Mouse (Mus musculus) ovary, postnatal 36 days (tissue): ENCODE results near the gene Atp8b2.

Source experiments
- DNase-seq: peaks from one replicate; pipeline ENCODE4 v3.0.0; 2022; ENCODE audit warnings: low spot score, mixed read lengths

Atp8b2 gene

DNA sequence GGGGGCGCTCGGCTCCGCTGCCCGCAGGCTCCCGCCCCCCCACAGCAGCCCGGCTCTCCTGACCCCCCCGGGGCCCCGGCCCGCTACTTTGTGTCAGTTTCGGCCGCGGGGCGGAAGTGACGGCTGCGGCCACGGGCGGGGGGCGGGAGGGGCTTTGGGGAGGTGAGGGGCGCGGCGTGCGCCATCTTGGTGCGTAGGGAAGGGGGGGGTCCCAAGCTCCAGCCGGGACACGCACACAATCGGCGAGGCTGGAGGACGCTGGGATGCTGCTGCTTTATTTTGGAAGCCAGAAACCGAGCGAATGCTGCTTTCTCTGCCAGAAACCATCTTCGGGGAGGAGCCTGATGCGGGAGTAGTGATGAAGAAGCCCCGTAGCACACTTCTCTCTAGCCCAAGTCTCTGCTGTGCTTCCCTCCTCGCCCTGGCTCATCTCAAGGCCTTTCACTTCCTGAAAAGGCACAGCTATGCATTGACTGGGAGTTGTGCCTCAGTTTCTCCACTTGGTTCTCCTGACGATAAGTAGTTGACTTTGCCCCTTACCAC lies at the start of gene Atp8b2:
Atp8b2 (minus strand) TSS at position 288 of the 543 bp plus-strand sequence.
- peak; percentile 72 for DNase-seq

DNA sequence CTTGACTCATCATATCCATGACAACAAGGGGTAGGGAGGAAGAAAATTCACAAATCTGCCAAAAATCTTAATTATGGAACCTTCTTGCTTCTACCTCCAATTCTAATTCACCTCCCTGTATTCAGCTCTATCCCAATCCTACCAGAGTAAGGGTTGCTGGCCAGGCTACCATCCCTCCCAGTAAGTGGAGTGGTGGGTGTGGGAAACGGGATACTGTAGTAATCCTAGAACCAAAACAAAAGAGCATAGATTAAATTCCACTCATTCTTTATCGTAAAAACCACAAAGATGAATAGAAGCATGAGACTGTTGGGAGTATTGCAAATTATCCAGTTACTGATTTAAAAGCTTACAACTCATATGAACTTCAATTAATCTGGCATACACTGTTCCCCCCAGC lies 47.0 kb upstream of the Atp8b2 start:
- DNase-seq: no peak

DNA sequence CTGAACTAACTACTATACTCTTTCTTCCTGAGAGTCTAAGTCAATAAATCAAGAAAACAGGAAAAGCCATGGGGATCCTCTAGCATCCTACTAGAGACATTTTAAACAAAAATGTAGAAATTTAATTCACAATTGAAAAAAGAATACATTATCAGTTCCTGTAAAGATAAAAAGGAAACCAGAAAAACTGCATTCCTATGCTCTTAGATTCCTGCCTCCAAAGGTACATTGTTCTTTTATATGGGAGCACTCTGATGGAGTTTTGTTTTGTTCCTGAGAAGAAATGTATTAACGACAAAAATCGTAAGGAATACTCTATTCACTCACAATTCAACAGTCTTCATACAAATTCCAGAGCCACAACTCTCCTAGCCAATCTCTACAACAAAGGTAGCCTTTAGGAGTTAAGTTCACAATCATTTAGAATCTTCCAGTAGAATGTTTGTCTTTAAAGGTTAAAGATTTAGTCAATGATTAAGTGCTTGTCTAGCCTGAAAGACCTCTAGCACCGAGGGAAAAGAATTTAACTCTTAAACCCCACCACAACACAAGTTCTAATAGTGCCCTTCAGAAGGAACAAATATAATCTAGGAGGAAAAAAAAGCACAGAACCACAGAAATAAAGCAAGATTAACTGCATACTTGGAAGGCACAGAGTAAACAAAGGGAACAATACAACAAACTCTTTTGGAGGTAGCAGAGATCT lies 40.9 kb upstream of the Atp8b2 start:
- DNase-seq: no peak

DNA sequence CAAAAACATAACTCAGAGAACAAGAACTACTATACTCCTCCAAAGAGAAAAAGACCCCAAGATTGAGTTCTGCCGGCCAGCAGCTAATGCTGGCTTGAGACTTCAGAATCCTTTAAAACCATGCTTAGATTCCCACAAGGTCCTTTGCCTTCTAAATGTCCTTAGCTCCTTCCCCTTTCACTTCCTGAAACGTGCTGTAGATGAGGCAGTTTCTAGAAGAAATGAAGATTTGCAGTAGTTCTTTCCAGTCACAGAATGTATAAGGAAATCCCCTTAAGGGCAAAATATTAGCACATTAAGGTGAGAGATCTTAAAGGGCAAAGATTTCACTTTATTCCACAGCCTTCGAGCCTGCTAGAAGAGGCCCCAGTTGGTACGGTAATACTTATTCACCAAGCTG lies 36.5 kb upstream of the Atp8b2 start:
- DNase-seq: no peak

DNA sequence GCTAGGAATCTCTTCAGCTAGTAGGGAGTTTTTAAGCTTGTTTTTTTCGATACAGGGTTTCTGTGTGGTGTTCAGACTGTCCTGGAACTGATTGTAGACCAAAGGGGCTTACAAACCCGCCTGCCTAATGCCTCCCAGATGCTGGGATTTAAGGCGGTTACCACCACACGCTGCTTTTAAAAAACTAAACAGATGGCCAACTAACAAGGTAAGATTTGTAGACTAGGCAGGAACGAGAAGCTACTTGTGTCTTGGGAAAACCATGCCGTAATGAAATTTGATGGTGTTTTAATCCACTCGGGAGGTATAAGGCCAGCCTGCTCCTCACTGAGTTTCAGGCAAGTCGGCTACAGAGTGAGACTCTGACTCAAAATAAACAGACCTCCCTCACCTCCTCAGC lies 35.8 kb upstream of the Atp8b2 start:
- DNase-seq: no peak

DNA sequence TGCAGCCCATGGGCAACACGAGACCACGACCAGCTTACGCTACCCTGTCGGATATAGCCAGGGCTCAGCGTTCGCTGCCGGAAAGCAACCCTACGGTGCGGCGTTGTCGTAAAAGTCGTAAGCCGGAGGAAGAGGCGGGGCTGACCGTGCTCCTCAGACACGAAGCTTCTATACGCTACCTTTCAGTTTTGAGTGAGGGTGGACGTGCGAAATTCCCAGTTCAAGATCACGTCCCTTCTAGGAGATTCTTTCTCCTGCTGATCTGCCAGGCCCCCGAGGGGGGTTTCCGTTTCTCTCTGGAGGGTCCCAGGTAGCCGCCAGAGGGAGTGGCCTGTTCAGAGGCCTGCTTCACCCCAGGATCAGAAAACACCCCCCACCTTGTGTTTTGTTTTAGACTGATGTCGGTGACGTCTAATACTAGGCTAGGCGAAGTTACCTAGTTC lies 35.3 kb upstream of the Atp8b2 start, which contains the start of gene Hax1:
Hax1 (minus strand) TSS at position 169 of the 443 bp plus-strand sequence.
- DNase-seq: peak; percentile 90

DNA sequence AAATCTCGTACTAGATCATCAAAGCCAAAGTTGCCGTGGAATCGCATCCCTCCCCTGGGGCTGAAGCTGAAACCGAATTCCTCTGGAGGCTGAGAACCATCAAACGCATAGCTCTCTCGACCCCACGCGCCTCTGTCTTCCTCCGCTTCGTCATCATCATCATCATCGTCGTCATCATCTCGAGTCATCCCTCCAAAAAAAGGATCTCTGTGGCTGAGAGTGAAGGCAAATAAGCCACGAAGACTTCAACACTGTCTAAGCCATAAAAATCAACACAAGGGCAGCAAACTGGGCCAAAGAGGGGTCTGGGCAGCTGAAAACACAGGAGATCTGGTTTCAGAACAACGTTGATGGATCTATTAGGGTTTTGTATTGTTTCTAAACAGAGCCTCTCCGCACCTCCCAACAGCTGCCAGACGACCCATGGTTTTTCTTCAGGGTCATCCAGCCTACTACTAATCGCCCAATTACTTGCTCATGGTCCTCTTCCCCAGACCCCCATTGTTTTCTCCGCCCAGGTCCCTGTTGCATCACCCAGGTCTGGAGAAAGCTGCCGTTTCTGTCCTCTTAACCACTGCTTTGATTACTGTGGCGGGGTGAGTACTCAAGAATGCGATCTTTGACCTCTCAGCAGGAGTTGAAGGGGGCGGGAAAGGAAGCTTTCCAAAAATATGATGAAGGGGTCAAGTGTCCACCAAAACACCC lies 34.6 kb upstream of the Atp8b2 start:
- no peak for DNase-seq

DNA sequence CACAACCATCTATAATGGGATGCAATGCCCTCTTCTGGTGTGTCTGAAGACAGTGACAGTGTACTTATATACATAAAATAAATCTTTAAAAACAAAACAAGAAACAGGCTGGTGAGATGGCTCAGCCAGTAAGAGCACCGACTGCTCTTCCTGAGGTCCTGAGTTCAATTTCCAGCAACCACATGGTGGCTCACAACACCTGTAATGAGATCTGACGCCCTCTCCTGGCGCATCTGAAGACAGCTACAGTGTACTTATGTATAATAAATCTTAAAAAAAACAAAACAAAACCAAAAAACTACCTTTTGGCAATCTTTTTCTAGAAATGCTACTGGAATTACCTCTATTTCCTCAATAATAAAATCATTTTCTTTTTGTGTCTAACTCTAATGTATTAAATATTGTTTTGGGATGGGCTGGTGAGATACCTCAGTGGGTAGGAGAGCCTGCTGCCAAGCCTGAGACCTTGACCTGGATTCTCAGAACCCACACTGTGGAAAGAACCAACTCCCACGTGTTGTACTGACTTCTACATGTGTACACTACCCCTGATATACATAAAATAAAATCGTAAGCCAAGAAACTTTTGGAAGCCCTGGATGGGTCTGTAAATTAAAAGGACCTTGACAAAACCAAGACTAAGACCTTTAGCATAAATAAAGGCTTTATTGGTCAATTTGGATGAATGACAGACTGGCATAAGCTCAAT lies 31.7 kb upstream of the Atp8b2 start:
- DNase-seq: no peak

DNA sequence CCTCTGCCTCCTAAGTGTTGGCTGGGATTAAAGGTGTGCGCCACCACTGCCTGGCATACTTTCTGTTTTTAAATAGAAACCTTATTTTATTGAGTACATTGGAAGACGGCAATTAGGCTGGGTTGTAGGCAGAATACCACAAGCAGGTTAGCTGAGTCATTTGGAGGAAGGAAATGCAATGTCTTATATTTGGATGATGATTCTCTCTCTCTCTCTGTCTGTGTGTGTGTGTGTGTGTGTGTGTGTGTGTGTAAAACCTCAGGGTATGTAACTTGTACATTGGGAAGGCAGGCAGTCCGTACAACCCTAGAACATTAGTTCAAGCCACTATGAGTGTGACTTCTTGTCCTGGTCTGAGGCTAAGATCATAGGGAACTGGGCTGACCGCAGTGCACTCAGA lies 24.5 kb upstream of the Atp8b2 start:
- DNase-seq: no peak

DNA sequence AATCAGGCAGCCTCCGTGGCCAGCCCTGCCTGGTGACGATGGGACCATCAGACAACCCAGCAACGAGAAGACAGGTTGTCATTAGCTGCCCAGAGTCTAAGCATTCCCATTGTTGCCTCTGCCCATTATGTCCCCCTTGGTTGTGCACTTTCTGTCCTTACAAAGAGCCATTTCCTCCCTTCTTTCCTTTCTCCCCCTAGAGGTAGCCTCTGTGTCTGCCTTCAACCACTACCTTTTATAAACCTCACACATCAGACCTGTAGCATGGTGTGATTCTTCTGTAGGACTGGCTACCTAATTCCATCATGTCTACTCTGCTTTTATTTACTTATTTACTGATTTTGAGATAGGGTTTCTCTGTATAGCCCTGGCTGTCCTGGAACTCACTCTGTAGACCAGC lies 23.9 kb upstream of the Atp8b2 start:
- DNase-seq: no peak

DNA sequence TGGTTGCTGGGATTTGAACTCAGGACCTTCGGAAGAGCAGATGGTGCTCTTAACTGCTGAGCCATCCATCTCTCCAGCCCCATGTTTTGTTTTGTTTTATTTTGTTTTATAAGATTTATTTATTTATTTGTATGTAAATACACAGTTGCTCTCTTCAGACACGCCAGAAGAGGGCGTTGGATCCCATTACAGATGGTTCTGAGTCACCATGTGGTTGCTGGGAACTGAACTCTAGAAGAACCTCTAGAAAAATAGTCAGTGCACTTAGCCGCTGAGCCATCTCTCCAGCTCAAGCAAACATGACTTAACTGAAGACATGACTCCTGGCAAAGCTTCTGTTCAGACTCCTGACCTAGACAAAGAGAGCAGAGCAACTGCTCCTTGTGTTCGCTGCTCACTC lies 19.1 kb upstream of the Atp8b2 start:
- DNase-seq: no peak

DNA sequence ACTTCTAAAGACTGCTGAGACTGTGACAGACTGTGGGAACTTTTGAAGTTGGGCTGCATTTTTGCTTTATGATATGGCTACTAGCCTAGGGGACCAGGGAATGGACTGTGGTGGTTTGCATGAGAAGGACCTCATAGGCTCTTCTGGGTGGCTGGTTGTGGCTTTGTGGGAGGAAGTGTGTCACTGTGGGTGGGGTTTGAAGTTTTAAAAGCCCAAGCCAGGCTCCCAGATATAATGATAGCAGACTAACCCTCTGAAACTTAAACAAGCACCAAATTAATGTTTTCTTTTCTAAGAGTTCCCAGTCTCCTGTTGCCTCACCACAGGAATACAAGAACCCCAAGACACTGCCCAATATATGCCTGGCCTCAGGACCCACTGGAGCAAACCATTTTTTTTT lies 13.6 kb upstream of the Atp8b2 start:
- DNase-seq: no peak

DNA sequence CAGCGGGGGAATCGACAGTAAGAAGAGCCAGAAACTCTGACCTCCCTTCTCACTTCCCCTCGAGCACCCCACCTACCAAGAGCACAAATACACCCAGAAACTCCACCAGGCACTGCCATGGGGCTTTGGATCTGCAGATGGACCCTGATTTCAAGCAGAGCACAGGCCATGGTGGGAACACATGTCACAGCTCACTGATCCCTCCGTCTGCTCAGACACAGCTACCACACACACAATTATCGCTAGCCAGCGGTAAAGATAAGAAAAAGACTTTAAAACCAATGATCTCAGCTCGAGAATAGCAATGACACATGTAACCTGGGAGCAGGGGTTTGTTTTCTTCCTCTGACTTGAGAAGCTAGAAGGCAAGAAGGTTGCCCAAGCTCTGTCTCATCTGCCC lies 5.2 kb upstream of the Atp8b2 start:
- no peak for DNase-seq

DNA sequence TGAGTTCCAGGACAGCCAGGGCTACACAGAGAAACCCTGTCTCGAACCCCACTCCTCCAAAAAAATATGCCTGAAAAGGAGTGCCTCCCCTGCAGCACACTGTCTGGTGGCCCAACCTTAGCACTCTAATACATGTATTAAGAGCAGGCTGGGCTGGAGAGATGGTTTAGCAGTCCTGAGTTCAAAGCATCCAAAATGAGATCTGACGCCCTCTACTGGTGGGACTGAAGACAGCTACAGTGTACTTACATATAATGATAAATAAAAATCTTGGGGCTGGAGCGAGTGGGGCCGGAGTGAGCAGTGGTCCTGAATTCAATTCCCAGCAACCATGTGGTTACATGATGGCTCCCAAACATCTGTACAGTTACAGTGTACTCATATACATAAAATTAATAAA lies 3.6 kb upstream of the Atp8b2 start:
- DNase-seq: no peak

DNA sequence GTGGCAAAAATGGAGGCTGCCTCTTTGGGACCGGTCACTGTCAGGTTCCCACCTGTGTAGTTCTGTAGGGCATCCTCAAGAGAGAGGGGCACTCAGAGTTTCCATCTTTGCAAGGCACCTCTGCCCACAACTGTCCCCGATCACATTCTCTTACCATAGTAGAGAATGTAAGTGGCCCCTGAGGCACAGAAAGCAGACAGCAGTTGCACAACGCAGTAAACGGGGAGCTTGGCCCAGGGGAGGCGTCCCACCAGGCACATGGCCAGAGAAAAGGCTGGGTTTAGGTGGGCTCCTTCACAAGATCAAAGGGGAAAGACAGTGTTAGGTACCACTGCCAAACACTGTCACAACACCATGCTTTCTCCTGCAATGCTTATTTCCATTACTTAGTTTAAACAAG lies 2.7 kb upstream of the Atp8b2 start:
- no peak for DNase-seq

DNA sequence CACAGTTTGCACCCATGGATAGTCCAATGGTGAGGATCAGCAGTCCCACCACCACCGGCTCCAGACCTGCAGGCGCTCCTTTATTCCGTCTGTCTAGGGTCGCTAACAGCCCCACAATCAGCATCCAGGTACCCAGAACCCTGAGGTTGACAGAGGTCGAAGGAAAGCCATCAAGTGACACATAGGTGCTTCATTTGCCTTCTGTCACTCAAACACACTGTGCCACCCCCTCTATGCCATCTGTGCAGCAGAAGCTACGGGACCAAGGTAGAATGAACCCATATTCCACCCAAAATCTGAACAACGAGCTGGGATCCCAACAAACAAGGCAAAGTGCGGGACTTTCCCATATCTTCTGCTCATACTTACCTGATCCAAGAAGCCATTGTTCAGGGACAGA lies 2.2 kb upstream of the Atp8b2 start:
- DNase-seq: no peak

DNA sequence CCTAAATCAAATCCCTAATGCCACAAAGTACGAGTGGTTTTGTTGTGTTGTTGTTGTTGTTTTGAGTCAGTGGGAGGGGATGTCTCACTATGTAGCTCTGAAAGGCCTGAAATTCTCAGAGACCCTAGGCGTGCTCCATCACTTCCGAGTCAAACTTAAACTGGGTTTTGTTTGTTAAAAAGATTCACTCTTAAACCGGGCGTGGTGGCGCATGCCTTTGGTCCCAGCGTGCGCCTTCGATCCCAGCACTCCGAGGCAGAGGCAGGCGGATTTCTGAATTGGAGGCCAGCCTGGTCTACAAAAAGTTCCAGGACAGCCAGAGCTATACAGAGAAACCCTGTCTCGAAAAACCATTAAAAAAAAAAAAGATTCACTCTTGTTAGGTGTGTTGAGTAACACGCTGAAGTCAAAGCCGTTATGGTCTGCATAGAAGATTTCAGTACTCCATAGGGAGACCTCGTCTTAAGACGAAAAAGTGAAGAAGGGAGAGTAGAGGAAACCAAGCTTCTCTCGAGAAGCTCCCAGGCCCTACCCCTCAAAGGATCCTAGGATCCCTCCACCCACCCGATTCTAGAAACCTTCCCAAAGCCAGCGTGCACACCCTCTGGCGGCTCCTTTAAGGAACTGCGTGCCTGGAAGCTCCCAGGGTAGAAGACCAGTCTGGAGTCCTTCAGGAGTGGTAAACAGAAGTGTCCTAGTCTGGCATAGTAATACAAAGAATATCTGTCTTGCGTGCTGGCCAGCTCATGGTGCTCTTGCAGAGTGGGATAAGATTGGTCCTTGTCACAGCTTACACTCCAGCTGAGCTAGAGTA lies 825 bp upstream of the Atp8b2 start:
- DNase-seq: peak; percentile 69

DNA sequence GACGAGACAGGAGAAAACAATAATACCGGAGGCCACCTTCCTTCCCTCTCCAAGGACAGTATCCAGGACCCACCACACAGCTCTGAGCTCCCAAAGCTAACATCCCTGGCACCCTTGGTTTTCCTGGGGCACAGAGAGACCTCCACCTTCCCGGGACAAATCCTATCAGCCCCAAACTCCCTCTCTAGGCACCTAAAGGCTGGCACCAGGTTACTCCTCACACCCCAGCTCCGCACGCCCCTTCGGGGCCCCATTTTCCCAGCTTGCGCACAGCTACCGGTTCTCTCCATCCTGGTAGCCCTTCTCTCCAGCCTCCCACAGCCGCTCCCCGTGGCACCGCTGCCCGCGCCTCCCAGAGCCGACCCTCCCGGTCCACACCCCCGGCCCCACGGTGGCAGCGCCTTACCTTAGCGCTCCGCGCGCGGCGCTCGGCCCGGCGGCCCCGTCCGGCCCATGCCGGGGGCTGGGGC lies 522 bp downstream of the Atp8b2 start:
- DNase-seq: no peak

DNA sequence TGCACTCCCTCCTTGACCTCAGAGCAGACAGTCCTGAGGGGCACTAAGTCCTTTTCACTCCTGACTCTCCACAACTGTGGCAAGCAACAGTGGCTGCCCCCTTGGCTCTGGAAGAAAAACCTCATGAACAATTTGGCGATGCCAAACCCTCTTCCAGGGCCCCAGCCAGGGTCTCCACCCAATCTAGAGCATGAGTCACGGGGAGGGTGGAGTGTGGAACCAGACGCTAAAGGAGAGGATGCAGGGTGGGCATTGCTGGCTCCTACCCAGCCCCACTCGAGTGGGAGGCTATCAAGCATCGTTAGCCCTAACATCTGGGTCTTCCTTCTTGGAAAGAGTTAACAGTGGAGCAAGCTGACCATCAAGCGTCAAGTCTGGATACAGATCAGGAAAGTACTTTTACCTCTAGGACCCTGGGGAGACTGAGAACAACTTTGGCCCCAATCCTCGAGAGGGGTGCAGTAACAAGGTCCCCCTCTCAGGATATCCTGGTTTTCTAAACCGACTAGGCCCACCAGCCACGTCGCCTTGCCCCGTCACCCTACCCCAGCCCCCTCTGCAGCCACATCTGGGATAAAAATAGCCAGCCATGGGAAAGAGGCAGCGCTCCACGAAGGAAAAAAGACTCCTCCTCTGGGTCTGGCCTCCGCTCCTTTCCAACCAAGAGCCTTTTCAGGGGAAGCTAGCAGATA lies 1.1 kb downstream of the Atp8b2 start:
- peak; percentile 30 for DNase-seq

DNA sequence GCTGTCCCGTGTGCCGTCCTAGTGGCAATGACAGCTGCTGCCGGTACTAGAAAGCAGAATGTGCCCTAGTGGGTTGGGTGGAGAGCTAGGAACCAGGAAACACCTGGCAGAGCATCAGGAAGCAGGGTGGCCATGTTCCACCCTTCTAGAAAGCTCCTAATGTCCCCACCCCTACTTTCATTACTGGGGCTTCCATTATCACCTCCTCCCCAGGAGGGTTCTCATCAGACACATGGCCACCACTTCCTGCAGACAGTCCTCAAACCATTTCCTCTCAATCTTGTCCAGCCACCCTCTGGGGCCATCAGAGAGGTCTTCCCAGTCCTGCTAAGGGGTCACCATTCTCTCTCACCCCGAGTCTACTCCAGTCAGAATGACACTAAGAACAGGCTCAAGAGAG lies 1.9 kb downstream of the Atp8b2 start:
- DNase-seq: no peak

DNA sequence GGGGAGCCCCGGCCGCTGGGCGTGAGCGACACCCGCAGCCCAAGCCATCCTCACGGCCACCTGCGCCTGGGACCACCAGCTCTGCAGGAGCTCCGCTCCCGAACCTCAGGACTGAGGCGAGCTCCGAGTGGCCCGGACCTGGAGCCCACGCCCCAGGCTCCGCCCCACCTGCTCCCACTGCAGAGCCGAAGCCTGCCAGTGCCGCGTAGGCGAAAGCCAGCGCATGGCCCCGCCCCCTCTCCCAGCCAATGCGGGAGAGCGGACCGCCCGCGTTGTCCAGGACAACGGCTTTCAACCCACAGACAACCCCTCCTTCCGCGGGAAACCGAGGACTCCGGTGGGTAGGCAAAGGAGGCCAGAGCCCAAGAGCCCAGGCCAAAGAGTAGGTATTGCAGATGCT lies 2.8 kb downstream of the Atp8b2 start:
- peak; percentile 95 for DNase-seq
